Mouse (Mus musculus) erythroid progenitor cell, adult 5-6 weeks (primary cell): ENCODE measurements around the gene Gm45140. TPM values are rescaled to one million over a fixed set of nuclear protein-coding genes. Genes with fewer than 3 reads are reported as not detected.
"Not testable (repeated sequence)": the region's sequence is repeated elsewhere in the genome, so short reads cannot be mapped to it uniquely, and the experiment has no call there.

Source experiments
- ATAC-seq: replicated peaks from 2 replicates; pipeline ENCODE4 v1.8.0; 2016; ENCODE audit warnings: moderate number of reproducible peaks, mild to moderate bottlenecking, moderate TSS enrichment, inconsistent platforms; ENCODE audit not compliant: poor library complexity, low FRiP score, severe bottlenecking
- total RNA-seq, 2 experiments: library from RNA; stranded (forward) in 1 of 2; stranded (reverse) in 1 of 2; fragments of 150-400 nt in 1 of 2; fragments of 186-747, 209-891 nt in 1 of 2; gene quantifications; 2 replicates each; pipeline versions ENCODE4 v1.2.3 to v1.2.4; 2015 to 2017; ENCODE audit warnings: low replicate concordance in 2 of 2

Gene Gm45140
- total RNA-seq, 2 experiments from 2014 or later: 4.2 to 24.3 TPM

DNA sequence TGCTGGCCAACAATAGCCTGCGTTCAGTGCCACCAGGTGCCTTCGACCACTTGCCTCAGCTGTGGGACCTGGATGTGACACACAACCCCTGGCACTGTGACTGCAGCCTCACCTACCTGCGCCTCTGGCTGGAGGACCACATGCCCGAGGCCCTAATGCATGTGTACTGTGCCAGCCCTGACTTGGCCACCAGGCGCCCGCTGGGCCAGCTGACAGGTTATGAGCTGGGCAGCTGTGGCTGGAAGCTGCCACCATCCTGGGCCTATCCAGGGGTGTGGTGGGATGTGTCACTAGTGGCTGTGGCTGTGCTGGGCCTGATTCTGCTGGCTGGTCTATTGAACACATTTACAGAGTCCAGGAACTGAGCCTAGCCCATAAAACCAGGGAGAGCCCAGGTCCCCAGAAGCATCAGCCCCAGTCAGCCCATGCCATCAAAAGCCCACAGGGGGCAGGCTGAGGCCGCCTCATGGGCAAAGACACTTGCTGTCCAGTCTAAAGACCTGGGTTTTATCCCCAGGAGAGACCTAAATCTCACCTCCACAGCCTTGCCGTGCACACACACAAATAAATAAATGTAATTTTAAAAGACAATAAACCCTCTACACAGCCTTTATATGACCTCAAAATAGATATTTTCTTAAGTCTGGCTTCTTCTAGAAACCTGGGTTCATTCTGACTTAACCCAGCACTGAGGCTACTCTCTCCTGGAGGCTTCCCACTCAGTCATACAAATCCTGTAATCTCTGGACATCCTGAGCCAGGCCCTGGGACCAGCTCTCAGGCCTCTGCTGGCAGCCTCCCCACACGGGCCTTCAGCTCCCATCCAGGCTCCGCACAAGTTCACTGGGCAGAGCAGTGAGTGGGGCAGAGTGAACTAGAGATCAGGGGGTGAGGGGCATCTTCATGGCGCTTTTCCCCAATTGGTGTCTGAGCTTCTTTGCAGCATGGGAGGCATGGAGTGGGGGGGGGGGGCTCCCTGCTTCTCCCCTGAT lies 56.1 kb downstream of the Gm45140 start:
- ATAC-seq: no peak

DNA sequence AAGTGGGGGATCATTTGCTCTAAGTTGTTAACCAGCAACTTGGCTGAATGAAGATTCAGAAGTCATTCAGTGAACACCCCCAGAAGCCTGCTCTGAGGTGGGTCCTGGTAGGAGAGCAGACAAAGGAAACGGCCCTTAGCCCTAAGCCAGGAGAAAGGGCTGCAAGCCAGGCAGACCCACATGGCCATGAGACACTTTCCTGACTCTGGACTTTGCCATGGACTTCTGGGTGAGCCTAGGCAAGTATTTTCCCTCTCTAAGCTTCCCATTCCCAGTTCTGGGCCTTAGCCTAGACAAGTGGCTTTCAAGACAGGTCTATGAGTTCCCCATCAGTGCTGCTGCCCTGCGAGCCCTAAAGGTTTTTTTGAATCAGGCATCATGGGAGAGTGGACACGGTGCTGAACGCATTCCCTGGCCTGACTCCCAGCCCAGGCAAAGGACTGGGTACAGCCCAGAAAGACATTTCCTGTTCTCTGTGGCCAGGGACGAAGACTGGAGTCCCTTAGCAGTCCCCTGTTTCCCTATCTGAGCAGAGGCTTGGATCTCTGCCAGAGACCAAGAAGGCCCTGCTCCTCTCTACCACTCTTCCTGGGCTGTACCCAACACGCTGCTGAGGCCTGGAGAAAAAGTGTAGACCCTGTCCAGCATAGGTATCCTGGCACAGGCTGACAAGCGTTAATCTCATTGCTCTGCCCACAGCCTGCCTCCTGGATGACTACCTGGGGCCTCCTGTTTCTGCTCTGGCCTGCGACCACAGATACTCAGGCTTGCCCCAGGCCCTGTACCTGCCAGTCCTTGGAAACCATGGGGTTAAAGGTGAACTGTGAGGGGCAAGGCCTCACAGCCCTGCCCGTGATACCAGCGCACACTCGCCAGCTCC lies 57.1 kb downstream of the Gm45140 start:
- ATAC-seq: 0 out of 2 replicates have a peak, but pooled peaks have one; percentile 11

DNA sequence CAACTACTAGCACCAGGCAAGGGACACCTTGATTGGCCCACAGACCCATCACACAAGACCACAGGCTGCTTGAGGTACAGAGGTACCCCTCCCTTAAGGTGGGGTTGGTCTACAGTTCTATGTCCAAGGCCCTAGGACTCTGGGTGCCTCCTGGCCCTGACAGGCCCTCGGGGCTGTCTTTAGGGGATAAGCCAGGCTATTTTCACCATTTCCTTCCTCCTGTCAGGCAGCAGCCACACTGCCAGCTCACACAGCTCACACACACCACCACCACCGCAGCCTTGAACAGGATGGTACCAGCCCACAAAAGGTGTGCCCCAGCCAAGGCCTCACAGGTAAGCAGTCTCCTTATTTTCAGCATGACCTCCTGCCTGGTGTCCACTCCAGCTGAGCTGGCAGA lies 57.8 kb downstream of the Gm45140 start, which contains the start of gene Gp9:
Gp9 (plus strand) TSS at position 231 of the 400 bp plus-strand sequence.
- ATAC-seq: no peak

DNA sequence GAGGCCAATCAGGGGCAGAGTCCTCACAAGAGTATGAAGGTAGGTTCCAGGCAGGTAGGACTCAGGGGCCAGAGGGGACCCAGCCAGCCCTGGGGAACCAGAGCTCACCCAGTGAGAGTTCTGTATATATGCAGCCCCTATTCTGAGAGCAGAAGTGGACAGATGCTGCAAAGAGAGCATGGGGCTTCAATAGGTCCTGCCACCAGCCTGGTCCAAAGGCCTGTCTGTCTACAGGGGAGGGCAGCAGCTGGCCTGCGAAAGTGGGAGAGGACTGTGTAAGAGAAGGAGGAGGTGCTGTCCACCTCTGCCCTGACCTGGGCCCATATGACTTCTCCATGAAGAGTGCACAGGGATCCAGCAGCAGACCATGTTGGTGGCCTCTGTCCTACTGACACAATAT lies 58.9 kb downstream of the Gm45140 start:
- peak; percentile 36 for ATAC-seq

DNA sequence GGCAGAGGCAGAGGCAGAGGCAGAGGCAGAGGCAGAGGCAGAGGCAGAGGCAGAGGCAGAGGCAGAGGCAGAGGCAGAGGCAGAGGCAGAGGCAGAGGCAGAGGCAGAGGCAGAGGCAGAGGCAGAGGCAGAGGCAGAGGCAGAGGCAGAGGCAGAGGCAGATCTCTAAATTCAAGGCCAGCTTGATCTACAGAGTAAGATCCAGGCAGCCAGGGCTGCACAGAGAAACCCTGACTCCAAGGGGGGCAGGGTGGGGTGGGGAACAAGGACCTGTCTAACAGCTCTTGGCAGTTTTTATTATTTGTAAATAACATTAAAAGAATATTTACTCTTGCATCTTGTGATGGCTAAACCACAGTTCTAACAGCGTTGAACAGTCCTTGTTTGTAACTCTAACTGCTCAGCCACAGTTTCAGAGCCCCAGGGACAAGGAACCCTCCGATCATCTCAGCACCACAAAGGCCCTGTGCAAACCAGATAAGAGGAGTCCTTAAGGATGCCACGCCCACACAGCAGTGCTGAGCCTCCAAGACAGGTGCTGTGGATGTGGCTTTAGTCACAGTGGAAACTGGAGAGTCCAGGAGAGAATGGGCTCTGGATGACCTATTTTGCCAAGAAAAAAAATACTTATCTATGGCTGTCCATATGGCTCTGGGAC lies 59.9 kb downstream of the Gm45140 start:
- ATAC-seq: peak; percentile 93

DNA sequence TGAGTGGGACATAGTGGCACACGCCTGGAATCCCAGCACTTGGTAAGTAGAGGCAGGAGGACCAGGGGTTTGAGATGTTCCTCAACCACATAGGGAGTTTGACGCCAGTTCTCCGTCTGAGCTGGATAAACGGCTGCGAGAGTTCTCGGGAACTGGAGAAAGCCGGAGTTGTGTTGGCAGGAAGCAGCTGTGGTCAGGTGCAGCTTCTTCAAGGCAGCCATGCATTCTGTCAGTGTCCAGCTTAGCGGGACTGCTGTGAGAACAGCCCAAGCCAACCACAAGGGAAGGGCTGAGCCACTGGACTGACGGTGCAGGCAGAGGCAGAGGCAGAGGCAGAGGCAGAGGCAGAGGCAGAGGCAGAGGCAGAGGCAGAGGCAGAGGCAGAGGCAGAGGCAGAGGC lies 60.7 kb downstream of the Gm45140 start:
- no peak for ATAC-seq

DNA sequence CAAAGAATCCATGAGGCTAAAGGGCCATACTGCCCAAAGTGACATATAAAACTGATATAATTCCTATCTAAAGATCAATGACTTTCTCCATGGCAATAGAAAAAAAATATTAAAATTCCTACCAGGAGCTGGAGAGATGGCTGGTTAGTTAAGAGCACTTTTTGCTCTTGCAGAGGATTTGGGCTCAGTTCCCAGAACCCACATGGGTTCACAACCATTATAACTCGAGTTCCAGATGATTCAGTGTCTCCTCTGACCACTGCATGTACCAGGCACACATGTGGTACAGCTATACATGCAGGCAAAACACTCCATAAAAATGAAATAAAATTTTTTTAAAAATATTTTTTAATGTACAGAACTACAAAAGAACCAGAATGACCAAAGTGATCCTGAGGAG lies 61.1 kb downstream of the Gm45140 start:
- no peak for ATAC-seq

DNA sequence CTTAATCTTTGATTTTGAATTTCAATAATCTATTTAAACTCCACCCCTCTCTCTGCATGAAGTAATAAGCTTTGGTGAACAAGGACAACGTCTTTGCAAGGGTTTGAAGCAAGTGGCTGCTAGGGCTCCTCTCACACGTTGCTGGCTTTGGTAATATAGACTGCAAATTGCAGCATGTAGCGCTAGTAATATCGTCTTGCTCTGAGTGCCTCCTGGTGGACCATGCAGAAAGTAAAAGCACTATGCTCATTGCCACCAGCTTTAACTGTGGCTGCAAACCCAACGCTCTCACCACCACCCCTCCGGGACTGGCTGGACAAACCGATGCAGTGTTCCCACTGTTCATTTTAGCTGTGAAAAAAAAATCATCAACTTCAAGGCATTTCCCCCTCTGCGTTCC lies 65.0 kb downstream of the Gm45140 start:
- ATAC-seq: peak; percentile 89

DNA sequence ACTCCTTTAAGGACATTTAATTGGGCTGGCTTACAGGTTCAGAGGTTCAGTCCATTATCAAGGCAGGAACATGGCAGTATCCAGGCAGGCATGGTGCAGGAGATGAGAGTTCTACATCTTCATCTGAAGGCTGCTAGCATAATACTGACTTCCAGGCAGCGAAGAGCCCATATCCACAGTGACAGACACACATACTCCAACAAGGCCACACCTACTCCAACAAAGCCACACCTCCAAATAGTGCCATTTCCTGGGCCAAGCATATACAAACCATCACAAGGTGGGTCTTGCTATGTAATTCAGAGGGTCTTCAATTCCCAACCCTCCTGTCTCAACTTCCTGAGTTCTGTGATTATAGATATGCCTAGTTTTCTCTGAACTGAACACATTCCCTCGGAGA lies 71.3 kb downstream of the Gm45140 start:
- ATAC-seq: not testable (repeated sequence)

DNA sequence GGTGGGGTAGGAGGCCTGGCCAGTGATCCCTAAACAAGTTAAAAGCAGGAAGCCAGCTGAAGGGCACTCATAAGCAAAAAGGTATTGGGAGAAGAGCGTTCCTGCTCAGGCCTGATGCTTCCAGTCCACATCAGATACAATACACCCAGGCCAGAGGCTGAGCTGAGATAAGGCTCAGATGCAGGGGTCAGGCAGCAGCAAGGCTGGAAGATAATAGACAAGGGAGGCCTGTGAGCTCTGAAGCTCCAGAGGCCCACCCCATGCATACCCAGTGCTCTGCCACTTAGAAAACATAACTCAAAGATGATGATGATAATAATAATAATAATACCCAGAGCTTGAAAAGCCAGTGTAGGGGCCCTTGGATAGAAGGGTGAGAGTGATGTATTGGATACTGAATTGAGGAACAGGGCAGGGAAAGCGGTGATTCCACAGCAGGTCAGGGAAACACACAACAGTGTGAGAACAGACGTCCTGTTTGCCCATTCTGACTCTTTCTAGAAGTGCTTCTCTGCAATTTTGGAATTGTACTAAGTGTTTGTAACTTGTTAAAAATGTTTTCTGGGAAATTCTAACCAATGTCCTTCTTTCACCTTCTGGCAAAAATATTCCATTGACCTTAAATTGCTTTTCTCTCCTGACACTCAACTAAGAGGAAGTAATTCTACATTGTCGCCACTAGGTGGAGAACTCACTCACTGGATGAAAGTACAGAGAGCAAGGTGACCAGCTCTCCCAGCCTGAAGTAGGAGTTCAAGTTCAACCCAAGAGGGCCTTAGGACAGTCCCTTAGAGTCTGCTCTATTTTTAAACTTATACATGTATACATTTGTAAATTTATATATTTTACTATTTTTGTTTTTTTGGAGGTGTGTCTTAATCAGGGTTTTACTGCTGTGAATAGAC lies 72.0 kb downstream of the Gm45140 start:
- peak; percentile 97 for ATAC-seq

DNA sequence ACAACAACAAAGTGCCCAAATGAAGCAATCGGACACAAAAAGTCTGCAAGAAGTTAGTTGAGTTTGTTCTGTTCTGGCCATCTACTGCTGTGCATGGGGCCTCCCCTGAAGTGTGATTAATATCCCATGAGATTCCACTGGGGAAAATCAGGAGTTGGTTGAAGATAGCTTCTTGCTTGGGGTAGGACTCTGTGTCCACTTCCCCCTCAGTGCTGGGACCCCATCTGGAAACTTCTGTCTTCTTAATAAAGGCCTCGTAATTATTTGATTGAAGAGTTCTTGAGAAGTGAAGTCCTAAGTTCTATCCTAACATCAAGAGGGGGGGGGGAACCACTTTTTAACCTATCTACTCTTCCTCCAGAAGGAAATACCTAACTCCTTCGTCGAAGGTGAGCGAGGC lies 73.4 kb downstream of the Gm45140 start:
- no peak for ATAC-seq

DNA sequence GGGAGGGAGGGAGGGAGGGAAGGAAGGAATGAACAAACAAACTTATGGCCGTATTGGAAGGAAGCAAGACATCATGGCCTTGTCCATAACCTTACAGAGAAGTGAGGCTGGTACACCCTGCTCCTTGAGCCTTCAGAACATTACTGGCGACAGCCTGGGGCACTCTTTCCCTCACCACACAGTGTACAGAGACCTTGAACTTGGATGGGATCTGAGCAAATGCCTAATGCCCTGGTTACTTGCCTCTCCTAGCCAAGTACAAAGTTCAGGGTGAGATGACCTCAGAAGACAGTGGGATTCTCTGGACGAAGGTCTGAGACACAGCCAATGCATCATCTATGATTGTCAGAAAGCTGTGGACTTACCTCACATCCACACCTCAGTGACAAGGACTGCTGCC lies 75.7 kb downstream of the Gm45140 start:
- ATAC-seq: no peak

DNA sequence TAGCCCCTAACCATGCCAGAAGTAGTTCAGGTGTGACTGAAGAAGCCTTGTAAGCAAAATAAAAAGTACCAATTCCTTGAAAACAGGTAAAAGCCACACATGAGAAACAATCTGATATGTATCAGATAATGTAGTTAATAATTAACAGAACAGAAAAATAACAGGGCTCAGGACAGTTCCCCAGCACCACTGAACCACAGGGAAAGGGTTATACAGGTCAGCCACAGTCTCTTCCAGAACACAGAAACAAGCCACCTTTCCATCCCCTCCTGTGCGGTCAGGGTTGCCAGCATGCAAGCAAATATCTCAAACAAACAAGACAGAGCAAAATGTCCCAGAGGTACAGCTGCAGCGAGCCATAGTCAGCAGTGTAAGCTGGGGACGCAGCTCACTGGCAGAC lies 76.2 kb downstream of the Gm45140 start:
- no peak for ATAC-seq

DNA sequence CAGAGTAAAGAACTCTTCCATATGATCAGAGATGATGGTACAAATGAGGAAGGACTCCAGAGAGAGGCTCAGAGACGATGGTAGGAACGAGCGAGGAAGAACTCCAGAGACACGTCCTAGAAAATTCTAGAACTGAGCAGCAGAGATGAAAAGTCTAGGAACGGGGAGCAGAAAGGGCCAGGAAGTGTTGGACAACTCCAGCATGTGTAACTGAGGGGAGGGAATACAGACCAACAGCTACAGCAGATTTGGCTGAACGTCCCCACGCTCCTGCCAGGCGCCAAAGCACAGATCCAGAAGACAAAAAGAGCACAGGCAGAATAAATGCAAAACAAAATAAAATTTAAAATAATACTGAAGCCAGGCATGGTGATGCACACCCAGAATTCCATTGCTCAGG lies 78.7 kb downstream of the Gm45140 start:
- ATAC-seq: no peak

DNA sequence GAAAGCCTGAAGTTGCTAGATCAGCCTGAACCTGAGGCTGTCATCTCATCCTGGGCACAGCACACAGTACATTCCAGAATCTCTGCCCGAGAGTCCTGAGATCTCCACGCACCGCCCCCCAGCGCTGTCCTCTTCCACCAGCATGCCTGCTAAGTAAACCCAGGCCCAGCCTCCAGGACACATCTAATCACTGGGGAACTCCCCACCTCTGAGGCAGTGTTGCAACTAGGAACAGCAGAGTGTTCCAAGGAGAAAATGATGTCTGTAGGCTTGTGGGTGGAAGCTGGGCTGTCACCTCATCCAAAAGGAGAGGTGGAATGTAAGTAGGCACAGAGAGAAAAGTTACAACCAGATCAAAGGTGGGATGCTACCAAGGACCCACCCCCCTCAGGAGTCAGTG lies 80.4 kb downstream of the Gm45140 start:
- ATAC-seq: no peak

DNA sequence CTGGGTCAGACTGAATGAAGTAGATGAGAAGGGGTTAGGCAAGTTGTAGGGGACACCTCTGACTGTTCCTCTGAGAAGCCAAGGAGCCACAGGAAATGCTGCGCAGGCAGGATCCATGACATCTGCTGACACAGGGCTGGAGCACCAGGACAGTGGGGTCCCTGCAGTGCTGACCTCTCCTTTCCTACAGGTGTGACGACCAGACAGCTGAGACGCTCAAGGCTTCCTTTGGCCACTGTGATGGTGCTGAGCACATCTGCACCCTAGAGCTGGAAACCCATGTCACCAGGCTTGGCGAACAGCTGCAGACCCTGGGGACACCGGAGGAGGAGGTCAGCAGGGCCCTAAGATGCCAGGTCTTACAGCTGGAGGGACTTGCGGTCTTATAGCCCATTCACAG lies 84.0 kb downstream of the Gm45140 start:
- ATAC-seq: no peak

DNA sequence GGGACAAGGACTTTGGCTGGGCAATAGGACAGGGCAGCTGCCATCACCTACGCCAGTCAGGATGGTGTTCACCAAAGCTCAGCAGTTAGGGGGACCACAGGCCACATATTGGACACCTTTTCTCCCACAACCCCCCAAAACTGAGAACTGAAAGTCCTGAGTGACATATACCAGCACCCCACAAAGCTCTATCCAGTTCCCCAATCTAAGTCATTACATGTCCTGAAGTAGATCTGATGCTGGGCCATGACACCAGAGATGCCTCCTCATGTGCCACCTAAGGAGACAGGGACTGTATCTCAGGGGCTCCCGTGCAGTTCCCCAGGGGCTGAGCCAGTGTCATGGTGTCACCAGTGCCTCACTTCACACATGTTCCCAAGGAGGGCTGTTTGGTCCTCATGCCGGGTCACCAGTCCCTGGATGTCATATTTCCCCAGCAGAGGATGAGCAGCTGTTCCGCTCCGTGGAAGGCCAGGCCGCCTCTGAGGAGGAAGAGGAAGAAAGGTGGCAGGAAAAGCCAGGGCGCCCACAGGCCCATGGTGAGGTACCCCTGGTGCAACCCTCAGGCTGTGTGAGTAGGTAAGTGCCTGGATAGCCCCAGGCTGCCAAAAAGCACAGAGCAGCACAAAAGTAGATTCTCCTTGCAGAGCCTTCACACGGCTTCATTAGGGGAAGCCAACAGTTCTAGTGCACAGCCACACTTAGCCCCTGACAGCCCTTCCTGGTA lies 85.2 kb downstream of the Gm45140 start:
- ATAC-seq: no peak

DNA sequence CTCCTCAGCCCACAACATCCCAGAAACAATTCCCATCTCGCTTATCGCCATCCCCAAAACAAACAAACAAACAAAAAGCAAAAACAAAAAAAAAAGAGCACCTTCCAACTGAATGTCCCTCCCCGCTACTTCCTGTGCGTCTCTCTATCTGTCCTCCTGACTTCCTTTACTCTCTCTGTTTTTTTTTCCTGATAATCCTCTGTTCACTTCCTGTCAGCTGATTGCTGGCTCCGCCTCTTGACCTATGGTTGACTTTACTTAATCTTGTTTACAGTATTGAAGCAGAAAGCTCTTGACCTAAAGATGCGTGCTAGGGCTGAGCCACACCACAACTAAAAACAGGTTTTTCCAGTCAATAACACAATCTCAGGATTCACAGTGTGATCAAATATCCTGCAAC lies 87.1 kb downstream of the Gm45140 start:
- ATAC-seq: no peak
